Mouse (Mus musculus): ENCODE data around the gene Bmp4. TPM values are rescaled to one million over a fixed set of nuclear protein-coding genes. Genes with fewer than 3 reads are reported as not detected.

Gene Bmp4
- polyA plus RNA-seq, 1 experiment from 2014 or later, result 35.7 TPM

GRCm38 (mm10) chr14:46338801-46339200, 51.7 kb downstream of the Bmp4 start:
- Histone ChIP-seq H3K27ac (ENCODE audit: poor library complexity, severe bottlenecking) (no peak overlapping the region), H3K9me3 (replicated peaks) (no peaks in the 10 kb centered on the region), H3K27me3 (replicated peaks) (no peaks in the 10 kb centered on the region), H3K4me2 (no peak overlapping the region), H3K9ac (no peak overlapping the region), H3K4me1 (replicated peaks) (no peaks in the 10 kb centered on the region), H3K4me3 (no peak overlapping the region), H3K36me3 (no peaks in the 10 kb centered on the region)
- 50% methylated on average over 11 of the region's 11 CpGs for WGBS
- no peak for ATAC-seq (ENCODE audit: insufficient number of reproducible peaks, low FRiP score)

Other genes starting within 250 kb of the Bmp4 start
- 0.60 TPM in 1 of 2 replicates, not detected in the other for gene Gm15217, start 11.3 kb downstream of the Bmp4 start, polyA plus RNA-seq (2016; fragmentation: Nextera tagmentation; extraction: Ambion mirVana)